Mouse (Mus musculus) kidney, embryonic 14.5 days (tissue): ENCODE data around the gene Srp54a. TPM values are rescaled to one million over a fixed set of nuclear protein-coding genes. Genes with fewer than 3 reads are reported as not detected.

Source experiments
- polyA plus RNA-seq: library from polyadenylated mRNA; unstranded; fragments of >200 nt; fragmentation: Nextera tagmentation; extraction: Ambion mirVana; gene quantifications from 2 replicates; pipeline ENCODE4 v1.2.1, GENCODE M21; 2014

The Srp54a gene
- polyA plus RNA-seq, 1 experiment from 2014 or later = 167 TPM

Other genes starting within 250 kb of the Srp54a start
- gene Cfl2, start 217.4 kb upstream of the Srp54a start, polyA plus RNA-seq = 215 and 219 TPM in 2 replicates
- gene Gm20403, start 93.7 kb upstream of the Srp54a start, polyA plus RNA-seq = not detected in 2 replicates
- 25.2 and 29.0 TPM in 2 replicates for gene Baz1a, start 65.9 kb upstream of the Srp54a start, polyA plus RNA-seq
- 40.9 and 47.2 TPM in 2 replicates for gene 2700097O09Rik, start 152 bp upstream of the Srp54a start, polyA plus RNA-seq
- 10.0 and 14.5 TPM in 2 replicates for gene Fam177a, start 44.2 kb downstream of the Srp54a start, polyA plus RNA-seq
- gene Srp54b, start 74.8 kb downstream of the Srp54a start, polyA plus RNA-seq = 51.5 and 56.7 TPM in 2 replicates
- gene 1700047I17Rik2, start 119.3 kb downstream of the Srp54a start, polyA plus RNA-seq = 2.3 and 3.8 TPM in 2 replicates
- 62.8 and 71.1 TPM in 2 replicates for gene Srp54c, start 149.9 kb downstream of the Srp54a start, polyA plus RNA-seq
- 14.0 and 17.9 TPM in 2 replicates for gene 1110008L16Rik, start 219.3 kb downstream of the Srp54a start, polyA plus RNA-seq
- gene Ppp2r3c, start 222.7 kb downstream of the Srp54a start, polyA plus RNA-seq = 20.3 and 21.0 TPM in 2 replicates